Mouse (Mus musculus) 3T3-L1 (cell line): Measurements from ENCODE around the gene Zranb1.

Source experiments
- DNase-seq: peaks from one replicate; pipeline ENCODE4 v3.0.0-alpha.2; 2015; ENCODE audit warnings: low read depth, low spot score

Zranb1 gene

DNA sequence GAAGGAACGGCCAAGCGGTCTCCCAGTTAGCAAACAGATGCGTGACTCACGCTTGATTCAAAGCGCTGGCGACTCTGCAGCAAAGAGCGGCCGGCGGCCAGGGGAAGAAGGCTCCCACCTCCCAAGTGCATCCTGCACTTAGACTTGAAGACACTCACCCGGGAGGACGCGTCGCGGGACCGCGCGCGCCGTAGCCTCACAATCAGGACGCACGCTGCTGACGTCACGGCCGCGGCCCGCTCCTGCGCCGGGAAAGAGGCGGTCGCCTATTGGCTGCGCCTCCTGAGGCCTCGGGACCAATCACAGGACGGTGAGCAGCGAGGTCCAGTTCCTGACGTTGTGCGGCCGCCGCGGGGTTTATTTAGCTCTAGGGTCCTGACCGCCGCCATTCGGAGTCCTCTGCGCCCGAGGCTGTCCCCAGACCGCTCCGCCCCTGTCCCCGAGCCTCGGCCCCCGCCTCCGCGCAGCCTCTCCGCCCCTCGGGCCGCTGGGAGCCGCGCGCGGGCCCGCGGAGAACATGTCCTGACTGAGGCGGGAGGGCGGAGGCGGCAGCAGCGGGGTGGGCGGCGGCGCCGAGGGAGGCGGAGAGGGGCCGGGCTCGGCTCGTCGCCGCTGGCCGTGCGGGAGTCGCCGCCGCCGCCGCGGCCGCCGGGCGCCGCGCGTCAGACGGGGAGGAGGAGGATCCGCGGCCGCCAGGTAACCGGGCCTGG lies at the start of gene Zranb1:
TSS of gene Zranb1 (plus strand) at position 293 of the 710 bp plus-strand sequence.
- peak; percentile 94 for DNase-seq

DNA sequence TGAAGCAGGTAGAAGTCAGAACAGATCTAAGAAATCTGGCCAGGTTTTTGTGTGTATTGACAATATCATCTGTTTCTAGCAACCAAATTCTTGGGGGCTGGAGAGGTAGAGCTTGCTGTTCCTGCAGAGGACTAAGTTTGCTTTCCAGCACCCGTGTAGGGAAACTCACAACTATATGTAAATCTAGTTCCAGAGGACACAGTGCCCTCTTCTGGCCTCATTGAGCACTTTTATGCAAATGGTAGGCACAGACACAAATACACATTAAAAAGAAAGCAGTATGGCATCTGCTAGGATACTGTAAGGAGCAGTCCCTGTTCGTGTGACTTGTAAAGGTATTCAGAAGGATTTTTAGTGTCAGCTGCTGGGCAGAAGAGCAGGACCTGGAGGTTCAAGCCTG lies 48.6 kb upstream of the Zranb1 start:
- DNase-seq: peak; percentile 55

- no peak for DNase-seq
Measured at GRCm38 (mm10) chr7:132884031-132884430, 46.9 kb upstream of the Zranb1 start.

DNA sequence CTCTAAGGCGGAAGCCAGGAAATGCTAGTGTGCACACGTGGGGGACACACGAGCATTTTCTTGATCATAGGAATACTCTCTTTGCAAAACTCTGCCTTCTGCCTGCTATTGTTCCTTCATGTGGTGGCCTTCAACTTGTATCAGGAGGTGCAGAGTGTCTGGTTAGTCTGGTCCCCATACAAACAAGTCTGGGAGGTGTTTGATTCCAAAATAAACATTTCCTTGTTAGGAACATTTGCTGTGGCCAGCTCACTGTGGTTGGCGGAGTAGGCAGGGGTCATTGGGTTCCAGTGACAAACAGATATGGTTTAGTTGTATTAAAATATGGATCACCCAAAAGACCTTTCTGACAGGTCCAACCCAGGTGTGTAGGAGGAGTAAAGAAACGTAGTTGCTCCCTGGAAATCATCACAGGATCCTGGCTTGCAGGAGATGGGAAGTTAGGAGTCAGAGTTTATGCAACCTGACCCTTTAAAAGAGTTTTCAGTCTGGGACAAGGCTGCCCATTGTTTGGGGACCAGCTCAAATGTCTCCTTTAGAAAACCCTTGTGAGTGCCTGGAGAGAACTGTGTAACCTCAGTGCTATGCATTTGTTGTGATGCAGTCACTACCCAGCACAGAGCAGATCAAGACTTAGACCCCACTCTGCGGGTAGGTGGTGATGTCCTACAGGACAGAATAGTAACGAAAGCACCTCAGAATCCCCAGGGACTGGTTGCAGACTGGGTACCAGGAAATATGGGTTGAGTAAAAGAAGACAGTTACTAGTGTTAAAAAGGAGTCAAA lies 43.7 kb upstream of the Zranb1 start:
- DNase-seq: no peak

DNA sequence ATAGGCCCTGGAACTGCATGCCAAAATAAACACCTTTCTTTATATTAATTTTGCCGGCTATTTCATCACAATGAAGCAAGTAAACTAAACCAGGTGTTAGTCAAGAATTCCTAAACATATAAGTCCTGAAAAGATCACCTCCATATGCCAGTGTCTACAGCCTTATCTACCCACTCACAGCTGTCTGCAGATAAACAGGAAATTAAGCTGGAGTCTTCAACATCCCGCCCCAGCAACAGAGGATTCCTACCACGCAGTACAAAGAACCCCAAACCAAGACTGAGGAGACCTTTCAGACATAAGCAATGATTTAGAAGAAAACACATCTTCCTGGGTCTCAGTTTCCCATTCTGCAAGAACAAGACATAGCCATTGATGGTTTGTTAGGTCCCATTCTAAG lies 42.9 kb upstream of the Zranb1 start:
- DNase-seq: no peak

DNA sequence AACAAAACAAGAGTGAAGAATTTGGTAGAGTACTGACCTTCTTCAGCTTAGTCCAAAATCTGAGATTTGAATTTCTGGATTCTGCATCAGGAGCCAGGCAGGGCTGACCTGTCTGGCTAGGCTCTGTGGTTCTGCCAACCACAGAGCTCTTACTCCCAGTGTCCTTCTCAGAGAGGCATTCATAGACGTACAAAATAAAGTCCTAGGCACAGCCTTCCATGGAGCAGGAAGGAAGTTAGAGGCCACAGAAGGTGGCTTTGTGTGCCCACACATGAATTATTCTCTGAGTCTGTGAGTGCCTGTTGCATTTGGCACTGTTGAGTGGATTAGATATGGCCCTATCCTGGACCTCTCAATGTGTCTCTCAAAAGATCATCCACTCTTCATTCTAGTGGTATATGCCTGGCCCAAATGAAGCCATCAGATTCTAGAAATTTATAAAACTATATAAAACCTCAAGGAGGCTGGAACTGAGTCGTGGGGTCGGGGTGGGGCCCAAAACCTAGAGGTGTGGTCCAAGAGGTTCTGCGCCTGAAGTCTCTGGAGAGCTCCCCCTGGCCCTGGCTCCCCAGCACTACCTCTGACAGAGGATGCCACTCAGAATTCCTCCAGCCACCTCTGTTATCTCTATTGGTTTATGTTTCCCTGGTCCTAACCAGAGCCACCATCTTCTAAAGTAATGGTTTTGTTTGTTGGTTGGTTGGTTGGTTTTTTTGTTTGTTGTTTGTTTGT lies 42.3 kb upstream of the Zranb1 start:
- DNase-seq: no peak

- no peak for DNase-seq
Measured at GRCm38 (mm10) chr7:132889691-132890090, 41.3 kb upstream of the Zranb1 start.

- DNase-seq: no peak
Measured at GRCm38 (mm10) chr7:132890201-132890600, 40.7 kb upstream of the Zranb1 start.

GRCm38 (mm10) chr7:132891561-132892310 lies 39.2 kb upstream of the Zranb1 start:
- DNase-seq: no peak

DNA sequence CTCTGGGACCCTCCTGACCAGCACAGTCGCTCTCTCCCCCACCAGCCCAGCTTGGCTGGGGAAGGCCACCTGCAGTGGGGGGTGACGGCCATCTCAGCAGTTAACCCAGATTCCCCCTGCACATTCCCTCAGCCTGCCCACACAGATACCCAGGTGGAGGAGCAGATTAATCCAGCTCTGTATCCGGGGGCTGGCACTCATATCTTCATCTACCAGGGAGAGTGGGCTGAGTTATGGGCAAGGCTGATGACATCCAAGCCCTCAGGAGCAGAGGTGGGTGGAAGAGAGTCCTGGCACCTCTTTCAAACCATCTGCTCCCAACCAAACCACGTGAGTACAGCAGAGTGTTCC lies 38.7 kb upstream of the Zranb1 start:
- no peak for DNase-seq

GRCm38 (mm10) chr7:132892806-132893205 lies 38.1 kb upstream of the Zranb1 start:
- peak; percentile 27 for DNase-seq

DNA sequence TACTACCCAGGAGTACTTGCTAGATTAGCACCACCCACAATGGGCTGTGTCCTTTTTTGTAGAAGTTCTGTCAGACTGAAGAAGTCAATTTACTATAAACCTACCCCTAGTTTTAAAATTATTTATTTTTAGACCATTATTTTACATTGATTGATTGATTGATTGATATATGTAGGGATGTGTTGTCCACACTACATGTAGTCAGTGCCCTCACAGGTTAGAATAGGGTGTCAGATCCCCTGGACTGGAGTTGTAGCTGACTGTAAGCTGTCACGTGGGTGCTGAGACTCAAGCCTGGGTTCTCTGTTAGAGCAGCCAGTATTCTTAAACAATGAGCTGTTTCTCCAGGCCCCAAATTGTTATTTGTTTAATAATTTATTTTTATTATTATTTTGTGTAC lies 37.6 kb upstream of the Zranb1 start:
- DNase-seq: no peak

GRCm38 (mm10) chr7:132894841-132895555 lies 35.9 kb upstream of the Zranb1 start:
- DNase-seq: peak; percentile 16

GRCm38 (mm10) chr7:132896206-132896815 lies 34.6 kb upstream of the Zranb1 start:
- DNase-seq: no peak

DNA sequence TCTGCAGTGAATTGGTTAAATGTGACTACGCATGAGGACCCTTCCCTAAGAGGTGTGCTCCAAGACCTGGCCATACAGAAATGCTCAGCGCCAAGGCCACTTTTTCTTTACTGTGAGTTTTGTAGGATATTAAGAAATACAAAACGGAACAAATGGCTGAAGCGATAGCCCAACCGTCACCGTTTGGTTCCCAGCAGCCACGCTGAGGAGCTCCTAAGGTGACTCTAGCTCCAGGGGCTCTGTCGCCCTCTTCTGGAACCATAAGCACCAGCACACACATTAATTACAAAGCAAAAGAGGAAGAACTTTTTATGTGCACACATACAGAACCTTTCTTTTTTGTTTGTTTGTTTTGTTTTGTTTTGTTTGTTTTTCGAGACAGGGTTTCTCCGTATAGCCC lies 33.7 kb upstream of the Zranb1 start:
- DNase-seq: no peak

- DNase-seq: peak; percentile 32
Measured at GRCm38 (mm10) chr7:132898234-132898633, 32.7 kb upstream of the Zranb1 start.

DNA sequence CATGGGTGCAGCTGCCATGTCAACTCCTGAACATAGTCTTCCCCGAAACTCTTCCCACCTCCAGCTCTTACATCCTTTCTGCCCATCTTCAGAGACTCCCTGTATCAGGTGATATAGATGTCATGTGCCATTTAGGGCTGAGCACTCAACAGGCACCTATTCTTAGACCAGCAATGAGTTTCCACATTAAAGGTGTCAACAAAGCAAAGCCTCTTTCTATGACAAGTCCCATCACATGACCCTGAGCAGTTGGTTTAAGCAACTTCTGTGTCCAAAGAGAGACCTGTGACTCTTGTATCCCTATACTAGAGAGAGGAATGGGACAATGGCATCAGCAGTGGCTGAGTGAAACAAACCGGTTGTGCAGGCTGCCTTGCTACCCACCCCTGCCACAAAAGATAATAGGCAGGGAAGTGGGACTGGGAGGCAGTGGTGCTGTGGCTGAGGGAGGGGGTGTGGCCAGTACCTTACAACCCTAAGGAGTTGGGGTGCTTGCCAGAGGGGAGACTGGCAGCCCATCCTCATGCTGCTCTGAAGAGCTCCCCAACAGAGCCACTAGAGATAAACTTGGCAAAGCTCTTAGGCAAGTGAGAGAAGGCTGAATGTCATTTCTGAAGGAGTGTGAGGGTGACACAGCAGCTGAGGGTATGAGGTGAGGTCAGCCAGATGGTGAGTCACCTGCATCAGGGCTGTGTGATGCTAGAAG lies 30.0 kb upstream of the Zranb1 start:
- DNase-seq: no peak

DNA sequence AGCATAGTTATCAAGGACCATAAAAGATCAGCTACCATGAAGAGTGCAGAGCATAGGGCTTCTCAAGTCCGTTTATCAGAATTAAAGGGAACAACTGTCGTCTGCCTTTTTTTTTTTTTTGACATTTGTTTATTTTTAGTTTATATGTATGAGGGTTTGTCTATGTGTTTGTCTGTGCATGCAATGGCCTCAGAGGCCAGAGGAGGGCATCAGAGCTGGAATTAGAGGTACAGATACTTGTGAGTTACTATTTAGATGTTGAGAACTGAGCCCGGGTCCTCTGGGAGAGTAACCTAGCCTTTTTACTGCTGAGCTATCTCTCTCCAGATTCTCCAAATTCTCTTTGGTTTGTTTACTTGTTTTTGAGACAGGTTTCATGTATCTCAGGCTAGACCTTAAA lies 27.1 kb upstream of the Zranb1 start:
- DNase-seq: no peak

DNA sequence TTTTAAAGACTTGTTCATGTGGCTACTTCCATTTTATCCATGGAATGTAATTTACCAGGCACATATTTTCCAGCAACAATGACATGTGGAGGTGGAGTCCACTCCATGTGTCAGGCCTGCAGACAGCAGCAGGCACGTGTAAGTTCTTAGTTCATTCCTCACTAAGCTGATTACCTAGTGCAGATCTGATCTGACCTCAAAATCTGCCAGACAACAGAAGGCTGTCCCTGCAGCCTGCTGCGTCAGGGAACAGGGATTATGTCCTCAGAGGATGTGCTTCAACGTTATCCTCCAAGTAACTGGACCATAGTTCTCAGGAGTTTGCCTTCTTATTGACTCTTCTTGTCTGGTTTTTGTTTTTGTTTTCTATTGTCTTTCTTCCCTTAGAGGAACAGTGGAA lies 9.0 kb upstream of the Zranb1 start:
- DNase-seq: no peak

DNA sequence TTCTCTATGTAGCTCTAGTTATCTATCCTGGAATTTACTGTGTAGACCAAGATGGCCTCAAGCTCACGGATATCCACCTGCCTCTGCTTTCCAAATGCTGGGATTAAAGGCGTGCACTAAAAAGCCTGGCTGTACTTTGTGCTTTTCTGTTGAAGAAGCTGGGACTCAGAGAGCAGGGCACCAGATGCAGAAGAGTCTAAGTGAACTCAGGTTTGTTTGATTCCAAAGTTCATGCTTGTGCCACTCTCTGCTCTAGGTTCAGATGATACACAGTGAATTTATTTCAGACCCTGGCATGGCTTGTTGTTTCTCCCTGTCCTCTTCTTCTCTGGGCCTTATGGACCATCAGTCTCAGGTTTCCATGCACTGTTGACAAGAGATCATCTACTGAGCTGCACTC lies 5.7 kb upstream of the Zranb1 start:
- DNase-seq: no peak
